Mouse (Mus musculus): ENCODE data around the gene Fam241a.

GRCm38 (mm10) chr3:127890008-127890407, 6.1 kb downstream of the Fam241a start:
- no peak for TF ChIP-seq CTCF (IDR thresholded peaks at IDR 0.05; ENCODE audit: extremely low read depth, insufficient read depth, low read length)
- no peak for TF ChIP-seq POLR2A (IDR thresholded peaks at IDR 0.05; ENCODE audit: extremely low read depth, insufficient read depth, low read length)

All from cortical plate, adult 2 months (tissue).